Mouse (Mus musculus) embryonic fibroblast, embryonic 13.5 days (primary cell): ENCODE measurements around the gene Tmem60.

Experiments
- CTCF ChIP-seq: IDR thresholded peaks from 2 replicates; pipeline ENCODE4 v1.5.1; 2011; ENCODE audit warnings: mild to moderate bottlenecking, control low read depth, low read length, moderate library complexity, borderline replicate concordance; ENCODE audit not compliant: insufficient read depth
- POLR2A ChIP-seq: IDR thresholded peaks from 2 replicates; pipeline ENCODE4 v1.6.1; 2011; ENCODE audit warnings: low read depth, mild to moderate bottlenecking, control low read depth, low read length, moderate library complexity

DNA sequence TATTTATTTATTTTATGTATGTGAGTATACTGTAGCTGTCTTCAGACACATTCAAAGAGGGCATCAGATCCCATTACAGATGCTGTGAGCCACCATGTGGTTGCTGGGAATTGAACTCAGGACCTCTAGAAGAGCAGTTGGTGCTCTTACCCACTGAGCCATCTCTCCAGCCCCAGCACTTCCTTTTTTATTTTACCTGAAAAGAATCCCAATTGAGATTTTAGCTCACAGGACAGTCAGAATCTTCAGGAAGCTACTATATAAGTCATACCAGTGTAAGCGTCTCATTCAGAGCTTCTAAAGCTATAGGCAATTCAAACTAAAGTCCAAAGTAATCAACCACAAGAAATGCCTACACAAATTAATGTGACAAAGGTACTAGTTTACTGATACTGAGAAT, 47.6 kb upstream of the Tmem60 start:
- TF ChIP-seq CTCF (no peak), POLR2A (no peak)
